Mouse (Mus musculus) CH12.LX (cell line): ENCODE measurements around the gene Tmem104. TPM values are rescaled to one million over a fixed set of nuclear protein-coding genes. Genes with fewer than 3 reads are reported as not detected.

Source experiments
- DNase-seq: peaks from one replicate; pipeline ENCODE4 v3.0.0-alpha.2; 2013; ENCODE audit errors: extremely low read depth
- H3K27ac ChIP-seq: 2 replicates; pipeline ENCODE4 v1.5.1; 2012; ENCODE audit warnings: low read depth, mild to moderate bottlenecking, control low read depth, moderate library complexity; ENCODE audit not compliant: insufficient read depth
- H3K27me3 ChIP-seq: replicated peaks from 2 replicates; pipeline ENCODE3; 2012; ENCODE audit warnings: inconsistent platforms
- H3K36me3 ChIP-seq, 2 experiments: replicated peaks in 1 of 2; 2 replicates each; pipeline versions ENCODE3 to v1.6.1; 2012; ENCODE audit warnings: inconsistent platforms in 1 of 2, low read length in 1 of 2, mild to moderate bottlenecking in 1 of 2, mixed read lengths in 1 of 2, moderate library complexity in 1 of 2; ENCODE audit not compliant: control insufficient read depth in 1 of 2, insufficient read depth in 1 of 2
- H3K4me1 ChIP-seq, 2 experiments: 2 replicates each; pipeline ENCODE4 v1.6.1; 2012; ENCODE audit warnings: inconsistent platforms in 1 of 2, moderate library complexity in 1 of 2; ENCODE audit not compliant: insufficient read depth in 2 of 2, control insufficient read depth in 1 of 2
- H3K4me2 ChIP-seq: 2 replicates; pipeline ENCODE4 v1.6.1; 2012; ENCODE audit warnings: low read depth, mild to moderate bottlenecking, control low read depth; ENCODE audit not compliant: poor library complexity, insufficient read depth, severe bottlenecking
- H3K4me3 ChIP-seq, 3 experiments: fragments of 150-350 bp in 1 of 3; sonication (generic) in 1 of 3; replicated peaks in 1 of 3; 2 replicates each; pipeline versions ENCODE3 to v1.5.1; 2011 to 2012; ENCODE audit warnings: low read depth in 2 of 3, low read length in 2 of 3, mild to moderate bottlenecking in 2 of 3, moderate library complexity in 2 of 3, control low read depth in 1 of 3, improper control_type of control experiment in 1 of 3, inconsistent platforms in 1 of 3, mixed read lengths in 1 of 3; ENCODE audit not compliant: poor library complexity in 1 of 3
- H3K79me2 ChIP-seq: replicated peaks from 2 replicates; pipeline ENCODE4 v1.6.1; 2012; ENCODE audit warnings: mild to moderate bottlenecking, moderate library complexity; ENCODE audit not compliant: control insufficient read depth, poor library complexity, insufficient read depth, severe bottlenecking; ENCODE audit errors: extremely low read depth
- H3K9ac ChIP-seq: 2 replicates; pipeline ENCODE4 v1.6.1; 2012; ENCODE audit warnings: low read depth, mild to moderate bottlenecking, control low read depth, moderate library complexity; ENCODE audit not compliant: insufficient read depth
- H3K9me3 ChIP-seq: replicated peaks from 2 replicates; pipeline ENCODE3; 2012; ENCODE audit warnings: low read length, inconsistent platforms, mixed read lengths
- E2F4 ChIP-seq: IDR thresholded peaks from 2 replicates; pipeline ENCODE4 v1.6.1; 2011; ENCODE audit warnings: low read depth, low read length, improper control_type of control experiment; ENCODE audit not compliant: insufficient replicate concordance
- ETS1 ChIP-seq: conservative IDR thresholded peaks from 2 replicates; pipeline ENCODE4 v1.6.1; 2012; ENCODE audit warnings: low read depth, mild to moderate bottlenecking, inconsistent platforms, low read length, improper control_type of control experiment, moderate library complexity
- HCFC1 ChIP-seq: IDR thresholded peaks from 2 replicates; pipeline ENCODE4 v1.6.1; 2012; ENCODE audit warnings: low read depth, mild to moderate bottlenecking, inconsistent platforms, low read length, improper control_type of control experiment
- JUN ChIP-seq: IDR thresholded peaks from 2 replicates; pipeline ENCODE4 v1.6.1; 2011; ENCODE audit warnings: low read depth, mild to moderate bottlenecking, low read length, improper control_type of control experiment, moderate library complexity; ENCODE audit not compliant: insufficient read depth
- KAT2A ChIP-seq: IDR thresholded peaks from 2 replicates; pipeline ENCODE4 v1.6.1; 2012; ENCODE audit warnings: low read length, improper control_type of control experiment, inconsistent platforms; ENCODE audit not compliant: insufficient replicate concordance
- MAX ChIP-seq: IDR thresholded peaks from 2 replicates; pipeline ENCODE4 v1.6.1; 2011; ENCODE audit warnings: low read length, improper control_type of control experiment
- MAZ ChIP-seq: IDR thresholded peaks from 2 replicates; pipeline ENCODE4 v1.6.1; 2012; ENCODE audit warnings: low read depth, mild to moderate bottlenecking, inconsistent platforms, low read length, improper control_type of control experiment, moderate library complexity
- MEF2A ChIP-seq: IDR thresholded peaks from 2 replicates; pipeline ENCODE4 v1.6.1; 2014; ENCODE audit warnings: low read depth, mild to moderate bottlenecking, inconsistent platforms, low read length, improper control_type of control experiment, borderline replicate concordance
- MXI1 ChIP-seq: IDR thresholded peaks from 2 replicates; pipeline ENCODE4 v1.6.1; 2011; ENCODE audit warnings: mild to moderate bottlenecking, low read depth, low read length, improper control_type of control experiment
- MYC ChIP-seq: IDR thresholded peaks from 2 replicates; pipeline ENCODE4 v1.6.1; 2011; ENCODE audit warnings: low read depth, mild to moderate bottlenecking, improper control_type of control experiment, low read length
- PAX5 ChIP-seq: IDR thresholded peaks from 2 replicates; pipeline ENCODE4 v1.6.1; 2012; ENCODE audit warnings: low read length, inconsistent platforms, mixed read lengths
- POLR2AphosphoS2 ChIP-seq: IDR thresholded peaks from 2 replicates; pipeline ENCODE4 v1.6.1; 2011; ENCODE audit warnings: low read depth, low read length, improper control_type of control experiment
- RAD21 ChIP-seq: IDR thresholded peaks from 2 replicates; pipeline ENCODE4 v1.6.1; 2011; ENCODE audit warnings: low read depth, mild to moderate bottlenecking, low read length, improper control_type of control experiment, moderate library complexity
- RCOR1 ChIP-seq: conservative IDR thresholded peaks from 2 replicates; pipeline ENCODE4 v1.6.1; 2012; ENCODE audit warnings: low read depth, mild to moderate bottlenecking, inconsistent platforms, low read length, improper control_type of control experiment
- SMC3 ChIP-seq: IDR thresholded peaks from 2 replicates; pipeline ENCODE4 v1.6.1; 2011; ENCODE audit warnings: low read depth, low read length, improper control_type of control experiment
- USF2 ChIP-seq: conservative IDR thresholded peaks from 2 replicates; pipeline ENCODE4 v1.6.1; 2011; ENCODE audit warnings: low read depth, low read length, improper control_type of control experiment
- ZC3H11A ChIP-seq: IDR thresholded peaks from 2 replicates; pipeline ENCODE4 v1.6.1; 2012; ENCODE audit warnings: low read depth, mild to moderate bottlenecking, inconsistent platforms, low read length, improper control_type of control experiment
- ZNF384 ChIP-seq: IDR thresholded peaks from 2 replicates; pipeline ENCODE4 v1.6.1; 2012; ENCODE audit warnings: low read depth, low read length, improper control_type of control experiment, inconsistent platforms
- dilution Hi-C: fragments of 300-500 bp; cut with MboI; formaldehyde crosslinking; loops from 2 replicates; pipeline ENCODE4 v1.14.3; 2020; ENCODE audit warnings: low sequenced_read_pairs; ENCODE audit not compliant: extremely low pct_unique_long_range_greater_than_20kb, extremely low pct_ligation_motif_present
- in situ Hi-C: fragments of 300-500 bp; cut with MboI; formaldehyde crosslinking; loops from 3 replicates; pipeline ENCODE4 v1.14.3; 2019; ENCODE audit warnings: low sequenced_read_pairs, low pct_ligation_motif_present, low pct_unique_long_range_greater_than_20kb, mixed read lengths
- polyA plus RNA-seq: library from polyadenylated mRNA; unstranded; fragments of >175 nt; gene quantifications from 2 replicates; pipeline ENCODE4 v1.2.1, GENCODE M21; 2012; ENCODE audit warnings: low read depth; ENCODE audit not compliant: insufficient read length
- total RNA-seq, 2 experiments: library from RNA; depleted of rRNA; stranded (reverse); fragments of 300-350 nt in 1 of 2; fragments of >200 nt in 1 of 2; gene quantifications; 2 replicates each; pipeline ENCODE4 v1.2.3; 2012 to 2014

Gene Tmem104
- total and polyA plus RNA-seq, 3 experiments = 3.5 to 16.1 (median 10.8) TPM

DNA sequence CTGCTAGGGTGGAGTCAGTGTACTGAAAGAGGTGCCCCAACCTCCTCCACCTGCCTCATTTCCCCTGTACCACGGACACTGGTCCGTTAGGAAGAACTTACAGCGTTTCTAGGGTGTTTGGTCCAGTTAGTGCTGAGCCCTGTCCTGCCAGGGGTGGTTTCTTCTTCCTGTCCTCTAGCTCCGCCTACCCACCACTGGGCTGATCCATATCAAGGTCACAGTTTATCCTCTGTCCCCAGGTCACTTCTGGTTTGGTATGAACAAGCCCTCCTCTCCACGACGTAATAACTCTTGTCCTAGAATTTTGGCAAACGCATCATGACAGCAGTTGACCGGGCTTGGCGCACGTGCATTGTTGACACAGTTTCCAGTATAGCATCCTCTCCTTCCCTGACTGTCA is 32.4 kb downstream of the Tmem104 start:
- Histone ChIP-seq H3K4me1 (peaks cover 0 to 5% of the 10 kb centered on the region in 2 experiments; a peak in 3 of 4 replicates), H3K4me3 (no peak overlapping the region), H3K4me2 (no peak overlapping the region), H3K79me2 (no peaks in the 10 kb centered on the region), H3K27ac (no peak overlapping the region), H3K9me3 (no peaks in the 10 kb centered on the region), H3K36me3 (peaks cover 11 to 77% of the 10 kb centered on the region in 2 experiments), H3K27me3 (no peaks in the 10 kb centered on the region), H3K9ac (no peak overlapping the region)
- TF ChIP-seq MEF2A = no peak
- no peak for TF ChIP-seq MYC
- no peak for TF ChIP-seq ZNF384
- TF ChIP-seq USF2 = no peak
- in situ Hi-C loops = loop anchor here (10.0 kb wide), 1 partner anchor 255 kb away; the partner anchor contains the start of gene Armc7
- dilution Hi-C loops = no loop called here
- DNase-seq = no peak

DNA sequence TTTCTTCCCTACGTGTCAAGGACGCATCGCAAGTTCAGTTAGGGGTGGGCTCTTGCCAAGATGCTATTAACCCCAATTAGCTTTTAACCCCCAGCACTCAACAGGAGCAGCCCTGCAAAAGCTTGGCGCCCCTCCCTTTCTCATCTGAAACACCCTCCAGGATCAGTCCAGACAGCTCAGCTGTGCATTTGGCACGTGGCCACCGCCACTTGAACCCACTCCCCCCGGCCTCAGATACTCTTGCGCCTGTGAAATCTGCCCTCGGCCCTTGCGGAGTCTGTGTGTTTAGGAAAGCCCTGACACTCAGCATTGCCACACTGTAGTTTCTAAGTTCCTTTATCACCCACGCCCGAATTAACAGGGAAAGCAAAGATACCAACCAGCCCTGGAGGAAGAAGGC is 34.8 kb downstream of the Tmem104 start:
- Histone ChIP-seq H3K27me3 (no peaks in the 10 kb centered on the region), H3K79me2 (no peaks in the 10 kb centered on the region), H3K4me2 (no peak overlapping the region), H3K36me3 (peaks cover 11 to 63% of the 10 kb centered on the region in 2 experiments), H3K9ac (no peak overlapping the region), H3K9me3 (no peaks in the 10 kb centered on the region), H3K4me1 (peaks cover 3 to 29% of the 10 kb centered on the region in 2 experiments; a peak in 3 of 4 replicates), H3K27ac (no peak overlapping the region), H3K4me3 (no peak overlapping the region)
- dilution Hi-C loops (no loop called here), in situ Hi-C loops (no loop called here)
- no peak for TF ChIP-seq POLR2AphosphoS2
- no peak for TF ChIP-seq MAX
- TF ChIP-seq JUN = no peak
- TF ChIP-seq KAT2A = no peak
- TF ChIP-seq HCFC1 = no peak
- no peak for DNase-seq

DNA sequence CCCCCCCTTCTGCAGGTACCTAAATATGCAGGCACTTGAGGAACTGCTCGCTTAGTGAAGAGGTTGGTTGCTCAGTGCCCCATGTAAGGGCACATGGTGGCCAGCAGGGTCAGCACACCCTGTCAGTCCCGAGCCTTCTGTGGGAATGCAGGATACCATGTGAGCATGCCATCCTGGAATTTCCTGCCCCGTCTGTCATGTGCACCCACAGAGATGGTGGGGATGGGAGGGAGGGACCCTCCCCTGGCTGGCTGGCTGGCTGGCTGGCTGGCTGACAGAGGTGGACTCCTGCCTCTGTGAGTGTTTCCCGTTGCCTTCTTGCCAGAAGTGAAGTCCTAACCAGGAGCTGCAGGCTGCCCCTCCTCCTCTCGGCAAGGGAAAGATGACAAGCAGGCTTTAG is 35.3 kb downstream of the Tmem104 start:
- H3K4me1 ChIP-seq = peaks cover 3 to 33% of the 10 kb centered on the region in 2 experiments; a peak in 2 of 4 replicates
- H3K36me3 ChIP-seq = peaks cover 8 to 59% of the 10 kb centered on the region in 2 experiments
- no peaks in the 10 kb centered on the region for H3K9me3 ChIP-seq
- H3K9ac ChIP-seq = no peak overlapping the region
- in situ Hi-C loops = no loop called here
- H3K4me2 ChIP-seq = no peak overlapping the region
- no peak overlapping the region for H3K4me3 ChIP-seq
- DNase-seq = no peak
- H3K79me2 ChIP-seq = no peaks in the 10 kb centered on the region
- no peak overlapping the region for H3K27ac ChIP-seq
- dilution Hi-C loops = no loop called here
- no peak for TF ChIP-seq SMC3
- TF ChIP-seq PAX5 = no peak
- no peak for TF ChIP-seq MAZ
- no peak for TF ChIP-seq RAD21
- no peak for TF ChIP-seq RCOR1
- no peak for TF ChIP-seq ZC3H11A
- TF ChIP-seq ETS1 = no peak
- TF ChIP-seq E2F4 = no peak
- no peak for TF ChIP-seq MXI1
- H3K27me3 ChIP-seq = no peaks in the 10 kb centered on the region
